Mouse (Mus musculus) midbrain, embryonic 10.5 days (tissue): ENCODE results near the gene Fam162a. TPM values are rescaled to one million over a fixed set of nuclear protein-coding genes. Genes with fewer than 3 reads are reported as not detected.
A peak's percentile ranks its signal among the peaks of the same experiment; 100 is the strongest.
"Not testable (repeated sequence)": the region's sequence is repeated elsewhere in the genome, so short reads cannot be mapped to it uniquely, and the experiment has no call there.

Experiments
- DNase-seq: peaks from one replicate; pipeline ENCODE4 v3.0.0-alpha.2; 2017; ENCODE audit warnings: low spot score
- H3K27ac ChIP-seq: fragments of 300-500 bp; sonication (generic); replicated peaks from 2 replicates; pipeline ENCODE4 v1.5.1; 2016; ENCODE audit warnings: mild to moderate bottlenecking
- H3K27me3 ChIP-seq: fragments of 300-500 bp; sonication (generic); 2 replicates; pipeline ENCODE4 v1.6.1; 2016; ENCODE audit warnings: low read depth, mild to moderate bottlenecking; ENCODE audit not compliant: poor library complexity, severe bottlenecking
- H3K36me3 ChIP-seq: fragments of 300-500 bp; sonication (generic); 2 replicates; pipeline ENCODE4 v1.6.1; 2016; ENCODE audit warnings: mild to moderate bottlenecking, moderate library complexity
- H3K4me1 ChIP-seq: fragments of 300-500 bp; sonication (generic); 2 replicates; pipeline ENCODE4 v1.6.1; 2016
- H3K4me3 ChIP-seq: fragments of 300-500 bp; sonication (generic); 2 replicates; pipeline ENCODE4 v1.5.1; 2016; ENCODE audit warnings: mild to moderate bottlenecking, moderate library complexity
- H3K9me3 ChIP-seq: fragments of 300-500 bp; sonication (generic); replicated peaks from 2 replicates; pipeline ENCODE4 v1.6.1; 2016; ENCODE audit warnings: mild to moderate bottlenecking
- WGBS: fragments of 180-500 bp; shearing (Covaris S2); methylation state at CpG from one replicate; pipeline ENCODE4 v1.1.7; 2016; 5-methylcytosine and 5-hydroxymethylcytosine counted together
- polyA plus RNA-seq: library from polyadenylated mRNA; unstranded; fragments of >200 nt; fragmentation: Nextera tagmentation; extraction: Ambion mirVana; gene quantifications from 2 replicates; pipeline ENCODE4 v1.2.1, GENCODE M21; 2016

Fam162a gene
- polyA plus RNA-seq, 1 experiment from 2014 or later, result 355 TPM

DNA sequence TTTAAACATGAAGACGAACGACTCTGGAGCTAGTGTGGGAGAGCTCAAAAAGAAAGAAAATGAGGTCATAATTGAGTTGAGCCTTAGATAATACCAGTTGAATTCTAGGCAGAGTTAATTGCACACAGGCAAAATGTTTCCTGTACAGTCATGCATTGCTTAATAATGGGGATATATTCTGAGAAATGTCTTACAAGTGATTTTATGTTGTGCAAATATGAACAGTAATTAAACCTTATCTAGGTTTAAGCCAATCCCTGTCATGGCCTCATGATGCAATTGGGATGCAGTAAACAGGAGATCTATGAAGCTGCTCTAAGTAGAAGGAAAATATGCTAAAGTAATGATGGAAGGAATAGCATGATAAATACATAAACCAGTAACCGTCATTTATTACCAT lies 3.4 kb upstream of the Fam162a start:
- peaks cover 5% of the 10 kb centered on the region for H3K36me3 ChIP-seq
- WGBS, result 91% methylated on average over 3 of the region's 3 CpGs
- no peak overlapping the region for H3K27ac ChIP-seq
- no peak for DNase-seq
- peaks cover 14% of the 10 kb centered on the region for H3K4me1 ChIP-seq
- no peaks in the 10 kb centered on the region for H3K27me3 ChIP-seq
- H3K4me3 ChIP-seq, result no peak overlapping the region
- H3K9me3 ChIP-seq, result no peaks in the 10 kb centered on the region

DNA sequence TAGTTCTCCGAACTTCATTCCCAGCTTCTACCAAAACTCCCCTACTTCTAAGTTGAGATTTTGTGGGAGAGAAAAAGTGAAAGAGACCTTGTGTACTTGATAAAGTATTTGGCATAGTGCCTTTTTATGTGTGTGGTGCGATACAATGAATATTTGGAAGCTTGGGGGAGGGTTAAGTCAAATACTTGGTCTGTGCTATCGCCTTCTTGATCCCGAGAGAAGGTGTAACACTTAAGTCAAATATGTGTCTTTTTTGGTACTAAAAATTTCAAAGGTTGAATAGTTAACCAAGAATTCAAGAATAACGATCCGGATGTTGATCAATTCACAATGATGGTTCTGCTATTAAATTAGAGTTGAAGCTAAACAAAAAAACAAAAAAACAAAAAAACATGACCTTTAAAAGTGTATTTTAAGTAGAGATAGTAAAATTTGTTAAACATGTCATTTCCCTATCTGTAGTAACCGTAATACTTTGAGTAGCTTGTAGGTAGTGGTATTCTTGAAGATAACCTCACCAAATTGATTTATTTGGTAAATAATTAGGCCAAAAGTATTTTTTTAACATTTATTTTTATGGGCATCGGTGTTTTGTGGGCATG lies 1.1 kb upstream of the Fam162a start:
- no peaks in the 10 kb centered on the region for H3K9me3 ChIP-seq
- WGBS, result 32% methylated on average over 8 of the region's 8 CpGs
- peak overlapping the region; percentile 82 for H3K4me3 ChIP-seq
- peak overlapping the region; percentile 99 for H3K27ac ChIP-seq
- H3K27me3 ChIP-seq, result no peaks in the 10 kb centered on the region
- H3K36me3 ChIP-seq, result peaks cover 11% of the 10 kb centered on the region; the same call in 1 of the 2 replicates
- H3K4me1 ChIP-seq, result peaks cover 29% of the 10 kb centered on the region
- no peak for DNase-seq

DNA sequence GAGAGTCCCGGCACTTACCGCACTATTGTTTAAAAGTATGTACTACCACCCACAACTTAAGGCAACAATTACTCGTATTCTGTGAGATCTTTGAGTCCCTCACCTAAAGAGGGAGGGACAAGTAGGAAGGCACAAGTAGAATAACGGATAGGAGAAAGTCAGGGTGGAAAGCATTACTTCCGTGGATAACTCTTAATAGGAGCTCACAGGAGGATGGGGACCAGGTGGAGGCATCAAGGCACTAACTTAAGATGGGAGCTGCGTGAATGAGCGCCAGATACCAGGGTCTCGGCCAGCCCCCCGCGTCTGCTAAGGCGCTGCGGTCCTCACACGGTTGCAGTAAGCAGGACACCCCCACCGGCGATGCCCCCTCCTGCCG lies 334 bp downstream of the Fam162a start:
- Histone ChIP-seq H3K36me3 (peaks cover 19% of the 10 kb centered on the region), H3K27ac (peak overlapping the region; percentile 99), H3K27me3 (no peaks in the 10 kb centered on the region), H3K9me3 (no peaks in the 10 kb centered on the region), H3K4me3 (peak overlapping the region; percentile 82), H3K4me1 (peaks cover 29% of the 10 kb centered on the region)
- DNase-seq, result no peak
- 0% methylated on average over 16 of the region's 16 CpGs for WGBS

DNA sequence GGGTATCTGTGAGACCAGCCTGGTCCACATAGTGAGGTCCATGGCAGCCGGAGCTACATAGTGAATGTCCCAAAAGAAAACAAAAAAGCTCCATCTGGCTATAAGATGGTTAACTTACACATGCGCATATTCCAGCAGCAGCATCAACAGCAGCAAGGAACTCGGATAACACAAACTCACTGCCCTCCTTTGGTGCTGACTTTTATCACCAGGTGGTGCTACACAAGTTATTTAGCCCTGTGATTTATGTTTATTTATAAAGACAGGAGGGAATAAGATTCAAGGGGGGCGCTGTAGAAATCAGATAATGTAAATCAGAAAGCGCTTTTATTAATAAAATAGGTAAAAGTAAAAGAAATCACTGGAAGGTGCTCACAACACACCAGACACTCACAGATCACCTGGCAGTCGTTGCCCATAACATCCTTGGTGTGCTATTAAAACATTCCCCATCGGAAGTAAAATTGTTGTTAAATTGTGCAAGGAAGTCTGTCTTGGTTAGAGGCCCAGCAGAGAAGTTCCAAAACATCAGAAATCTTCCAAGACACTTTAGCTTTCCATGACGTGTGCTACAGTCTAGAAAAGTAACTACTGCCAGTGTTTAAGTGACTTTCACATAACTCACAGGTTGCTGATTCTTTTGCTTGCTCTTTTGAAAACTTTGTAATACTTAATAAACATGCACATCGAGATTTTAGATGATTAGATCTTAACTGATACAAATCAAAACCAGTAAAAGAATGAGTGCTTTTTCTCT lies 1.4 kb downstream of the Fam162a start:
- peak overlapping the region; percentile 82 for H3K4me3 ChIP-seq
- peaks cover 19% of the 10 kb centered on the region for H3K36me3 ChIP-seq
- H3K9me3 ChIP-seq, result no peaks in the 10 kb centered on the region
- DNase-seq, result no peak
- WGBS, result 56% methylated on average over 9 of the region's 9 CpGs
- H3K27me3 ChIP-seq, result no peaks in the 10 kb centered on the region
- H3K4me1 ChIP-seq, result peaks cover 29% of the 10 kb centered on the region
- H3K27ac ChIP-seq, result peak overlapping the region; percentile 99

DNA sequence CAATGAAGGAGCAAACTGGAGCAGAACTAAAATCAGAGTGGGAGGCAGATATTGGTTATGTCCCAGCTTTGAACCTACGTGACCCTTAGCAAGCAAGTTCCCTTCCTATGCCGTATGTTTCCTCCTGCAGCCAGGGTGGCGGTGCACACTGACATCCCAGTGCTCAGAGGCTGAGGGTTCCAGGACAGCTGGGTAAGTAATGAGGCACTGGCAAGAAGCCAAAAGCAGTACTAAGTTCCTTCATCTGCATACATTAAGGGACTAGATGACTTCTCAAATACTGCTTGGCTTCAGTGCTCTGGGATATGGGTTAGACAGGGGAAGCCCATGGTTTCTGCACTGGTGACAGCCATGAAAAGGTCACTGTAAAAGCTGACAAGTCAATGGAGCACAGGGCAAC lies 3.0 kb downstream of the Fam162a start:
- H3K4me1 ChIP-seq, result peaks cover 29% of the 10 kb centered on the region
- WGBS, result 90% methylated on average over 3 of the region's 3 CpGs
- no peak overlapping the region for H3K4me3 ChIP-seq
- DNase-seq, result no peak
- H3K27me3 ChIP-seq, result no peaks in the 10 kb centered on the region
- H3K9me3 ChIP-seq, result no peaks in the 10 kb centered on the region
- H3K36me3 ChIP-seq, result peaks cover 19% of the 10 kb centered on the region
- H3K27ac ChIP-seq, result no peak overlapping the region

DNA sequence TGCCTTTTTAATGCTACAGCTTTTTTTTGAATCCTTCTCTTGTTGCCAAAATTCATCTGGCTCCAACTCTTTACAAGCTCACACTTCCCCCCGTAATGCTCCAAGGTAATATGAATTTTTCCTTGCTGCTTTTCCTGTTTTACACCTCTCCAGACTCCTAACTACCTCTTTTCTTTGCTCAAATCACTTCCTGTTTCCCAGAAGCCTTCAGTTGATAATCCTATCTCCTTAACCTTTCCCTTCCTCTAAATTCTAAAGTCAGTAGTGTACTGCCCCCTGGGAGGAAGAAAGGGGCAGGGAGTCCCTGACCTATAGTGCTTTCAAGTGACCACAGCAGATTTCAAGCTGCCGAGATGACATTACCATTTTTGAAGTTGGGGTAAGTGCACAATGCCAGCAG lies 3.7 kb downstream of the Fam162a start:
- H3K27ac ChIP-seq, result no peak overlapping the region
- WGBS, result 69% methylated on average over 2 of the region's 2 CpGs
- peaks cover 26% of the 10 kb centered on the region for H3K4me1 ChIP-seq

DNA sequence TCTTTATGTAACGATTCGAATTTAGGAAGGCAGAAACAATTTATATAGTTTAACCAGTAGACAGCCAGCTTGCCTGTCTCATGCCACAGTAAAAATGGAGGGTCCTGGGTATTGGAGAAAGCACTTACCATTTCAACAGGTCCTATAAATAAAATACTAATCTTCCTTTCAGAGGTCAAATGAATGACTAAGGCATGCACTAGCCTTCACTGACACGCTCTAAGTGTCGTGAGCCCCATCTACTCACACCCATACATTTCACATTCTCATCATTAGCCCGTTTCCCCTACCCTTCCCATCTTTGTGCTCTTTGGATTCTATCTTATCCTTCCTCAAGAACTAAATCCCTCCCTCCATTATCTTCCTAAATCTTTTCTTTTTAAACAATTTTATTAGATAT lies 6.5 kb downstream of the Fam162a start:
- WGBS, result 89% methylated on average over 5 of the region's 5 CpGs
- H3K27ac ChIP-seq, result no peak overlapping the region
- no peak for DNase-seq
- no peaks in the 10 kb centered on the region for H3K9me3 ChIP-seq
- no peak overlapping the region for H3K4me3 ChIP-seq
- no peaks in the 10 kb centered on the region for H3K27me3 ChIP-seq
- H3K4me1 ChIP-seq, result peaks cover 17% of the 10 kb centered on the region
- peaks cover 22% of the 10 kb centered on the region for H3K36me3 ChIP-seq

More for the DNA sequence above, 3.7 kb downstream of the Fam162a start:
- H3K9me3 ChIP-seq, result no peaks in the 10 kb centered on the region
- no peak for DNase-seq
- no peaks in the 10 kb centered on the region for H3K27me3 ChIP-seq
- no peak overlapping the region for H3K4me3 ChIP-seq
- H3K36me3 ChIP-seq, result peaks cover 19% of the 10 kb centered on the region

DNA sequence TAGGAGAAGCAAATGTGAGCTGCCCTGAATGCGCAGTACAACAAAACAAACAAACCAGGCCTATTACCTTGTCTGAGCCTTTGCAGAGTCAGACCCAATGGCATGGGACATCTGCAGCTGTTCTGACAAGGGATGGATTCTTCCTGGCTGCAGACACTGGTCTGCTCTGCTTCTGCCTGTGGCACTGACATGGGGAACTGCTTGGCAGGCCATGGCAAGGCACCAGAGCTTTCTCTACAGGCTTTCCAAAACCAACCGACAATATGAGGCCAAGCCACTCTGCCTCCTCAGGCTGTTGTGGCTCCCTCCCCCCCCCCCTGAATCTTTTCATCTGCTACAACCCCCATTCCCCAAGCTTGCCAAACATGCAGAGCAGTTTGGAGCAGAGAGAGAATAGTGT lies 8.1 kb downstream of the Fam162a start:
- WGBS, result 79% methylated on average over 2 of the region's 2 CpGs
- no peak overlapping the region for H3K27ac ChIP-seq
- H3K27me3 ChIP-seq, result no peaks in the 10 kb centered on the region
- peaks cover under 1% of the 10 kb centered on the region for H3K4me1 ChIP-seq
- H3K36me3 ChIP-seq, result peaks cover 16% of the 10 kb centered on the region
- H3K9me3 ChIP-seq, result no peaks in the 10 kb centered on the region
- no peak overlapping the region for H3K4me3 ChIP-seq
- no peak for DNase-seq

DNA sequence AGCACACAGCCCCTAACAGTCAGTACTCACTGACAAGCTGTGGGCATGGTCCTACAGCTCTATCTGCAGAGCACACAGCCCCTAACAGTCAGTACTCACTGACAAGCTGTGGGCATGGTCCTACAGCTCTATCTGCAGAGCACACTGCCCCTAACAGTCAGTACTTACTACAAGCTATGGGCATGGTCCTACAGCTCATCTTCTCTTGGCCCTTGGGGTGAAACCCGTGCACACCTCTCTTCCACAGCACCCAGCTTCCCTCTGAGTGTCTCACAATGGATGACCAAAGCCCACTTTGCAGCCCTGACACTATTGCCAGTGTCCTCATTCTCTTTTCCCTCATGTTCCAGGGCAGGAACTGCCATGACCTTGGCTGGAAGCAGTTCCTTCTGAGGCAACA lies 8.9 kb downstream of the Fam162a start:
- not testable (repeated sequence) for H3K27me3 ChIP-seq, DNase-seq, H3K27ac ChIP-seq, H3K4me1 ChIP-seq, H3K4me3 ChIP-seq, H3K9me3 ChIP-seq
- 91% methylated on average over 1 of the region's 1 CpGs for WGBS
- peaks cover 11% of the 10 kb centered on the region for H3K36me3 ChIP-seq

DNA sequence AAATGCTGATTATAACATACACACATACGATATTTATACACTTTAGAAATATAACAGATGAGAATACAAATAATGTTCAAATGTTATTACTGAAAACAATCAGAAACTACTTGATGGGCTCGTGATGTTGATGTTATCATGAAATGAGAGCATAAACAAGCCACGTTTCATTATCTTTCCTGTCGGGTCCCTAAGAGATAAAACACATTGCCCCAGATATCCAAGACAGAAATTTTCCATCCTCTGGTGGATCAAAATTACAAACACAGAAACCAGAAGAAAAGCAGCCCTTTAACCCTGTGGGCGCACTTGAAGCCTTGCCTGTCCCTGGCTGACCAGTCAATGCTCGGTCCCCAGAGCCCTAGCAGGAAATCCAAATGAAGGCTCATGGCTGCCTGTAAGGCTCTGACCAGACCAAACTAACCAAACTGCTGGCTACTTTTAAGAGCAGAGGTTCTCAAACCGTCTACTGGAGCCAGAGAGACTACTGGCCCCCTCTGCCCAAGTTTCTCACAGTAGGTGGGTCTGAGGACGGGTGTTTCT lies 13.4 kb downstream of the Fam162a start:
- H3K9me3 ChIP-seq, result no peaks in the 10 kb centered on the region
- H3K36me3 ChIP-seq, result peaks cover 38% of the 10 kb centered on the region
- WGBS, result 92% methylated on average over 8 of the region's 8 CpGs
- H3K27me3 ChIP-seq, result no peaks in the 10 kb centered on the region
- no peak for DNase-seq
- no peak overlapping the region for H3K4me3 ChIP-seq
- H3K4me1 ChIP-seq, result no peaks in the 10 kb centered on the region
- 0 out of 2 replicates have a peak overlapping the region, but pooled peaks have one; percentile 23 for H3K27ac ChIP-seq

DNA sequence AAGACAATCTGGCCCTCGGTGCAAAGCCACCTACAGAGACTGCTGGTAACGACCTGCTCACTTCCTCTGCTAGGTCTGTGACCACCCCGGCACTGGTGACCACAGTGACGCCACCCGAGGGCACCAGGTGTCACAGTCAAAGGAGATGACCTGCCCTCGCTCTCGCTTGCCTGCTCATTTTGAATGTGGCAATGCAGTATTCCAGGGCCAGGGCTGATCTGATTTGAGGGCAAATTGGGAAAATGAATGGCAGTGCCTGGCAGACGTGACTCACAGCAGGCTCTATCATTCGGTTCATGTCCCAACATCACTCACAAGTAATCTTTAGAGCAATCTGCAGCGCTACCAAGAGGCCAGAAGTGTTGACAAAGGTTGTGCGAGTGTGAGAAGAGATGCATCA lies 15.0 kb downstream of the Fam162a start:
- peaks cover 52% of the 10 kb centered on the region for H3K36me3 ChIP-seq
- H3K4me1 ChIP-seq, result no peaks in the 10 kb centered on the region
- no peaks in the 10 kb centered on the region for H3K9me3 ChIP-seq
- H3K4me3 ChIP-seq, result no peak overlapping the region
- no peak overlapping the region for H3K27ac ChIP-seq
- H3K27me3 ChIP-seq, result no peaks in the 10 kb centered on the region
- 92% methylated on average over 11 of the region's 11 CpGs for WGBS
- DNase-seq, result no peak

DNA sequence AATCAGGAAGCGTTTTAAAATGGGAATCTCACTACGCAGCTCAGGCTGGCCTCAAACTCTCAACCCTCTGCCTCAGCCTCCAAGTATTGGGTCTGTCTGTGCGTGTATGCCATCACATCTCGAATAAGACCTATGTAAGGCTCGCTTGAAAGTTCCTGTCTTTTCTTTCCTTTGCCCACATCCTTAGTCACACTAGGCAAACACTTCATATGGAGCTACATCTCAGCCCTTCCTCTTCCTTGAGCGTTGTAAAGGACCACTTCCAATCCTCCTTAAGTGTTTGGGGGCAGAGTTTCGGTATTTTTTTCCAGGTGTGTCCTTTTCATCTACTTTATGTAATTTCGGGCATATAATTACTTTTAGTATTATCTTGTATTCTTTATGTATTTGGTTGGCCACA lies 16.5 kb downstream of the Fam162a start:
- H3K36me3 ChIP-seq, result peaks cover 64% of the 10 kb centered on the region
- 89% methylated on average over 8 of the region's 8 CpGs for WGBS
- H3K4me1 ChIP-seq, result no peaks in the 10 kb centered on the region
- H3K4me3 ChIP-seq, result no peak overlapping the region
- H3K27me3 ChIP-seq, result no peaks in the 10 kb centered on the region
- H3K9me3 ChIP-seq, result no peaks in the 10 kb centered on the region
- no peak overlapping the region for H3K27ac ChIP-seq
- no peak for DNase-seq
